Mouse (Mus musculus) G1E (cell line): ENCODE measurements around the gene Scube2.

Experiments
- CTCF ChIP-seq: IDR thresholded peaks from 2 replicates; pipeline ENCODE4 v1.5.1; 2012; ENCODE audit warnings: low read depth, low read length, inconsistent platforms, mixed read lengths
- TAL1 ChIP-seq: conservative IDR thresholded peaks from 2 replicates; pipeline ENCODE4 v1.6.1; 2012; ENCODE audit warnings: low read depth, low read length, inconsistent platforms, mixed read lengths

DNA sequence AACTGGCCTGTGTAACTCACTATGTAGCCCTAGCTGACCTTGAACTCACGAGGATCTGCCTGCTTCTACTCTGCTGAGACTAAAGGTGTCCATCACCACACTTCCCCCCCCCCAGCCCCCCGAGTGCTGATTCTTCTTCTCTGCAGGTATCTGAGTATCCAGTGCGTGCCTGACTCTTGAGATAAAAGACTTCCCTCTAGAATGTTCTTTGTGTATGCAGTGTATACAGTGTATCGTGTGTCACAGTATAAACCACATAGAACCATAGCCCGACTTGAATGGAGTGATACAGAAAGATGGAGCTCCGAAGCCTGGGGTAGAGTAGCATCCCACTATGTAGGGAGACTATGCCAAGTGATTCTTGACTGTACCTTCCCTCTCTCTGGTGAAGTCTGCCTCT is 21.4 kb downstream of the Scube2 start:
- TF ChIP-seq CTCF (no peak), TAL1 (peak; percentile 89)
